Mouse (Mus musculus) small intestine, adult 2 months (tissue): Measurements from ENCODE around the gene Dnah3.

Source experiments
- CTCF ChIP-seq: fragments of 200-500 bp; IDR thresholded peaks from 2 replicates; pipeline ENCODE4 v1.5.1; 2012; ENCODE audit warnings: low read depth, mild to moderate bottlenecking, control low read depth, inconsistent platforms, low read length, moderate library complexity, mixed read lengths; ENCODE audit not compliant: insufficient replicate concordance, insufficient read length; ENCODE audit errors: extremely low read depth
- POLR2A ChIP-seq: fragments of 200-500 bp; IDR thresholded peaks from 2 replicates; pipeline ENCODE4 v1.6.1; 2012; ENCODE audit warnings: low read depth, mild to moderate bottlenecking, control low read depth, inconsistent platforms, low read length, moderate library complexity

DNA sequence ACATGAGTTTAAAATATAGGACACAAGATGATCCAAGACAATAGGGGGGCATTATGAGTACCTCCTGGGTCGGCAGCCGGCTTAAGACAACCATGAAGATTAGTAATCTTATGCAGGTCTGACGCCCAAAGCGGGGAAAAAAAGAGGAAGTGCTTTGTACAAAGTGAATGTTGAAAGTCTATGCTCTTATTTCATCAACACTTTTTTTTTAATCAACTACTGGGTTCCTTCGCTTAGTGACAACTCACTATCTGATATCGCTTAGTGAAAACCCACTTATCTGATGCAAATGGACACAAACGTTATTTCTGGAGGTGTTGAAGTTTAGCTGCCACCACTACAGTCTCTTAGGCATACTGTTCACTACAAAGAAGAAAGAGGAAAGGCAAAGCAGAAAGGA lies 117.5 kb downstream of the Dnah3 start:
- TF ChIP-seq POLR2A (no peak), CTCF (no peak)
